Mouse (Mus musculus) gonadal fat pad, adult 2 months (tissue): ENCODE results near the gene Bbs9. TPM values are rescaled to one million over a fixed set of nuclear protein-coding genes. Genes with fewer than 3 reads are reported as not detected.
A peak's percentile ranks its signal among the peaks of the same experiment; 100 is the strongest.

Source experiments
- DNase-seq: peaks from one replicate; pipeline ENCODE4 v3.0.0-alpha.2; 2012; ENCODE audit warnings: low read depth
- polyA plus RNA-seq: library from polyadenylated mRNA; depleted of rRNA; stranded (reverse); fragments of >200 nt; gene quantifications from 2 replicates; pipeline ENCODE4 v1.2.3, GENCODE M21; 2012

Bbs9 gene
- polyA plus RNA-seq, 1 experiment, result 17.6 TPM

- no peak for DNase-seq
Measured at GRCm38 (mm10) chr9:22532810-22533447, 57.4 kb downstream of the Bbs9 start.

GRCm38 (mm10) chr9:22537767-22538373 is 62.4 kb downstream of the Bbs9 start:
- no peak for DNase-seq

- DNase-seq, result no peak
Measured at GRCm38 (mm10) chr9:22539546-22539945, 64.0 kb downstream of the Bbs9 start.

- no peak for DNase-seq
Measured at GRCm38 (mm10) chr9:22541130-22541529, 65.6 kb downstream of the Bbs9 start.

DNA sequence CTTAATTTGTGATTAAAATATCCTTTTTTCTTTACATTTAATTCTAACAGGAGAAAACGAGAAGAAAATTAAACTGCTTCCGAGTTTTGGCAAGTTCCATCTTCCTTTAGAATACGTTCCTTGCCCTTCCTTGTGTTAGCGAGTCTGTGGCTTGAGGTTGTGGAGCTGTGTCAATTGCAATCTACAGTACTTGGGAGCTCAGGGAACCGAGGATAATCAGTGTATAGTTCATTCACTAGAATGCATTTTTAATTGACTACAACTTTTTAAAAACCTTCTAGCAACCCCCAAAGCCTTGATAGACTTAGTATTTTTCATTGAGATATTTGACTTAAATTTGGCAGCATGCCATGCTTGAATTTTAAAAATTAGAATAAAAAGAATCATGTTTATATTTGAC is 68.0 kb downstream of the Bbs9 start:
- no peak for DNase-seq

- DNase-seq, result no peak
Measured at GRCm38 (mm10) chr9:22544349-22545341, 69.1 kb downstream of the Bbs9 start.

DNA sequence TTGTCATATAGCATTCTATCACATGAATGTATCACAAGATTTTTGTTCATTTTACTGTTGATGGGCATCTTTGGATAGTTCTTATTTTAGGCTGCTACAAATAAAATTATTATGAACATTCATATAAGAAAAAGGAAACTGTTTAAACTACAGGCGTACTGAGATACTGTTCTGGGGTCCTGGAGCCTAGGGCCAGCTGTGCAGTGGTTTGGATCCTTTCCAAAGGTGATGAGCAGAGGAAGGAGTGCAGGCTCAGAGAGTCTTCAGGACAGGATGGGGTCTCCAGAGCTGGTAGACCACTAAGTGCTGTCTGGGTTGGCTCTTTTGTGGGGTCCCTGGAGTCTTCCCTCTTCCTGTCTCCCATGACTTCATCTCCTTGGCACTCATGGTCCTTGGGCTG is 75.8 kb downstream of the Bbs9 start:
- DNase-seq, result no peak

DNA sequence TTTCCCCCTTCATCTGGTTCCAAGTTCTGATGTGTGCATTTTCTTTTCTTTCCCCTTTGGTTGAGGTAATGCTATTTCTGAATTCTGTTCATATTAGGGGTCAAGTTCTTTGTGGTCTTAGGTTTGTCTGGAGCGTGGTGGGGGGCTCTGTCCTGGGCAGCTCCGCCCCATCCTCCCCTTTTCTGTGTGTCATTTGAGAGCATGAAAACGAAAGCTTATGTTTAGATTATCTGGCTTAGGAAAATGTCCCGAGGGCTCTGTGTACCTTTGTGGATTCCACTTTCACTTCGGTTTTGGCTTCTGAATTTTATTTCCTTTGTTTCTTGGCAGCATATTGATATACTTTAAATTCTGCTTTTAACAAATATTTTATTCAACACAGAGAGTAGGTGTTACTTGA is 80.6 kb downstream of the Bbs9 start:
- no peak for DNase-seq

DNA sequence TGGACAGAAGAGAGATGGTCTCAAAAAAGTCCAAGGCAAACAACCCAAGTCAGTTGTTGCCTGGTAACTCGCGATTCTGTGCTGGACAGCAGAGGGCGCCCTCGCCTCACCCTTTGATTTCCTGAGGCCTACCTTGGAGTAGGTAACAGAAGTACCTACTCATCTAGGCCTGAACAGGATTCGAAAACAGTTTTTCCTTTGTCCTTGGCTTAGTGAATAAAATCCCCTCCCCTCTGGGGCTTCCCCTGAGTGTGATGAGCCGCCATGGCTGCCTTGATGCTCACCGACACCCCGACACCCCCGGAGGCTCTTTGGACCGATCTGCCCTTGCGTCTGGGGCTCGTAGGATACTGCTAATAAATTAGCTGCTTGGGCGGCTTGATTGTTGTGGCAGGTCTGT is 82.0 kb downstream of the Bbs9 start:
- DNase-seq, result peak; percentile 10

DNA sequence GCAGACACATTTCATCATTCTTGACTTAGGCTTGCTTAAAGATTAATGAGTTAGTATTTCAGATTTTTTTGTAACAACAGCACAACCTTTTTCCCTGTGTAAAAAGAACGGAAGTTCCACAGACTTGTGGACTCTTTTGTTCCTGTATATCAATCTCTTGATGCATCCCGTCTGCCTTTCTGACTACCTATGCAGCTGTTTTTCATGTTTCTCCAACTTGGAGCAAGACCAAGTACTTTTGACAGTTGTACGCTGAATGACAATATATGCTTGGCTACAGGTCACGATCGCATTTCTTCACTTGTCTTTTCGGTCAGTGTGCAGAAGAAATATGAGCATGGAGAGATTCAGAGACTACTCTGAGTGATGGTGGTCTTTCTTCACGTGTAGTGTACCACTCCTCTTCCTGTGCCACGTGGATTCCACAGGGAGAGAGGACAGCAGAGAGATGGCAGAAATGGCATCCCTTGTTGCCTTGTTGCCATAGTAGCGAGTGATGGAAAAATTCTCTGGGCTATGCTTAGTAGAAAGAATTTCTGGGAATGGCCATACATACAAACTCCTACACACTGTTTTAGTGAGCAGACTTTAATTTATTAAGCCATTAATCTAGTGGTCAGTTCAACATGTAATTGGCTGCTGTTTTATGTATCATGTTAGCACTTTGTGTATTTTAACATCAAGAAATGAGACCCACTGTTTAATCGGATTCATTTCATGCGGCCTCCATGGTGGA is 88.3 kb downstream of the Bbs9 start:
- no peak for DNase-seq

DNA sequence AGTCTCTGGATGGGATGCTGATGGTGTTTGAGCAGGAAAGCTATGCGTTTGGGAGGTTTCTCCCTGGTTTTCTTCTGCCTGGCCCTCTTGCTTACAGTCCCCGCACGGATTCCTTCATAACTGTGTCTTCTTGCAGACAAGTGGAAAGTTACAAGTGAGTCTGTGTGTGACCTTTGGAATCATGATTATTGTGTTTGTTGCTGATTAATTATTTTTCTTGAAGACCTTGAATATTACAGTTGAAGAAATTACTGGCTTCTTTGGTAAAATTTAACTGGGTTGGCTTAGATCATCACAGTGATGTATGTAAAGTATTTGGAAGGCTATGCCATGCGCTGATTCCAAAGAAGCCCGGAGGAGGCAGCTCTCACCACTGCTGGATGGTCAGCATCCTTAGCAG is 92.2 kb downstream of the Bbs9 start:
- no peak for DNase-seq

- DNase-seq, result no peak
Measured at GRCm38 (mm10) chr9:22576426-22577139, 101.1 kb downstream of the Bbs9 start.

GRCm38 (mm10) chr9:22578266-22578665 is 102.8 kb downstream of the Bbs9 start:
- no peak for DNase-seq

GRCm38 (mm10) chr9:22584221-22584620 is 108.7 kb downstream of the Bbs9 start:
- no peak for DNase-seq

- no peak for DNase-seq
Measured at GRCm38 (mm10) chr9:22593032-22593431, 117.5 kb downstream of the Bbs9 start.

DNA sequence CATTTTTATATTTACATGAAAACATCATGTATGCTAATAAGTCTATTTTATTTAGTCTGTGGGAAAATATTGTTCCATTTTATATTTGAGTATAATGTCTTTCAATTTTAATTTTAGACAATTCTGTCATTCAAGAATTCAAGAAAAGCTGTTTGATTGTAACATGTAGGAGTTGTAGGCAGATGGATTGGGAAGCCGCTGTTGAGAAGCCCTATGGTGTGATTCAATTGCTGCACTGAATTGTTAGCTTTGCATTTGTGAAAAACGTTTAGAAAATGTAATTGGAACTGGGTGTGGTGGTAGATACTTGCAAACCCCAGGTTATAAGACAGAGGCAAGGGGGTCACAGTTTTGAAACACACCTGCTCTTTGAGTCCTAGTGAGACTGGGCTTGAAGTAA is 121.1 kb downstream of the Bbs9 start:
- no peak for DNase-seq

- no peak for DNase-seq
Measured at GRCm38 (mm10) chr9:22613271-22613824, 137.8 kb downstream of the Bbs9 start.

- no peak for DNase-seq
Measured at GRCm38 (mm10) chr9:22619245-22619644, 143.7 kb downstream of the Bbs9 start.

- no peak for DNase-seq
Measured at GRCm38 (mm10) chr9:22624966-22625365, 149.5 kb downstream of the Bbs9 start.

DNA sequence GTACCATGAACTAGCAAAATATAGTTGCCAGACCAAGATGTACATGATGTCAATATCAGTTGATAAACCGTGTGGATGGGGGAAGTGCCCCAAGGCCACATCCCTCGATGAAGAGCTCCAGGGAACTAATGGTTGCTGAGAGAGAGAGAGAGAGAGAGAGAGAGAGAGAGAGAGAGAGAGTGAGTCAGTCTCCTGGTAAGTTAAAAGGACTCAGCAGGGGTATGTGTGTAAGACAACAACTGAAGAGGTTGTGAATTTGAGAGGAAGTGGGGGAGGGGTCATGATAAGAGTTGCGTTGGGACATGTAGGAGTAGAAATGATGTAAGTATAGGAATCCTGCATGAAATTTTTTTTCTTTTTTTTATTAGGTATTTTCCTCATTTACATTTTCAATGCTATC is 150.5 kb downstream of the Bbs9 start:
- DNase-seq, result no peak

- DNase-seq, result no peak
Measured at GRCm38 (mm10) chr9:22627912-22628311, 152.4 kb downstream of the Bbs9 start.
